Mouse (Mus musculus) embryonic facial prominence, embryonic 13.5 days (tissue): ENCODE results near the gene Wdr78. TPM values are rescaled to one million over a fixed set of nuclear protein-coding genes. Genes with fewer than 3 reads are reported as not detected.

Experiments
- ATAC-seq: fragments of 200-750 bp; cut with Nextera tagmentation; 2 replicates; pipeline ENCODE4 v1.8.0; 2017; ENCODE audit warnings: low read depth; ENCODE audit not compliant: insufficient number of reproducible peaks, insufficient read depth, low FRiP score, low TSS enrichment
- H3K27ac ChIP-seq: fragments of 300-500 bp; sonication (generic); 2 replicates; pipeline ENCODE4 v1.5.1; 2015; ENCODE audit warnings: moderate library complexity, mild to moderate bottlenecking, inconsistent platforms
- H3K27me3 ChIP-seq: fragments of 300-500 bp; sonication (generic); 2 replicates; pipeline ENCODE4 v1.6.1; 2015; ENCODE audit warnings: mild to moderate bottlenecking, inconsistent platforms
- H3K36me3 ChIP-seq: fragments of 300-500 bp; sonication (generic); 2 replicates; pipeline ENCODE4 v1.6.1; 2015; ENCODE audit warnings: mild to moderate bottlenecking, inconsistent platforms
- H3K4me1 ChIP-seq: fragments of 300-500 bp; sonication (generic); 2 replicates; pipeline ENCODE4 v1.6.1; 2015; ENCODE audit warnings: inconsistent platforms
- H3K4me2 ChIP-seq: fragments of 300-500 bp; sonication (generic); 2 replicates; pipeline ENCODE4 v1.6.1; 2015; ENCODE audit warnings: moderate library complexity, mild to moderate bottlenecking, inconsistent platforms
- H3K4me3 ChIP-seq: fragments of 300-500 bp; sonication (generic); 2 replicates; pipeline ENCODE4 v1.5.1; 2015; ENCODE audit warnings: mild to moderate bottlenecking, inconsistent platforms
- H3K9ac ChIP-seq: fragments of 300-500 bp; sonication (generic); 2 replicates; pipeline ENCODE4 v1.6.1; 2015; ENCODE audit warnings: mild to moderate bottlenecking, inconsistent platforms
- H3K9me3 ChIP-seq: fragments of 300-500 bp; sonication (generic); 2 replicates; pipeline ENCODE4 v1.6.1; 2016; ENCODE audit warnings: inconsistent platforms
- WGBS: fragments of 180-500 bp; shearing (Covaris S2); methylation state at CpG from one replicate; pipeline ENCODE4 v1.1.7; 2015; ENCODE audit warnings: mixed read lengths; 5-methylcytosine and 5-hydroxymethylcytosine counted together
- polyA plus RNA-seq: library from polyadenylated mRNA; unstranded; fragments of >200 nt; fragmentation: Nextera tagmentation; extraction: Ambion mirVana; gene quantifications from 2 replicates; pipeline ENCODE4 v1.2.1, GENCODE M21; 2015

The Wdr78 gene
- polyA plus RNA-seq, 1 experiment from 2014 or later = 4.5 TPM

DNA sequence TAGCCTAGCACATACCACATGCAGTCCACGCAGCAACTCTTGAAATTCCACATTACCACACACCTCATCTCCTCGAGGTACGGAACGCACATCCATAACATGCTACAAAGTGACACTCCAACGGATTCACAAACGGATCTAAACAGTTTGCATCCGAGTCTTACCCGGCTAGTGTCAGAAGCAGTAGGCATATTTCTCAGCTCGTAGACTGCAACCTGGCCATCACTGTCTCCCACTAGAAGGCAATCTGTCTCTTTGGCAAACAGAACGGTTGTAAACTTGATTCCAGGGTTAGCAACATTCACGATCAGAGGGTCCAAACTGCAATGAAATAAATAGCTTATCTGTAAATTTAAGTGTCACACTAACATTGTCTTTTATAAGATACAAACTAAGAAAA is 66.3 kb downstream of the Wdr78 start:
- WGBS = 89% methylated on average over 11 of the region's 11 CpGs
- Histone ChIP-seq H3K4me2 (no peak overlapping the region), H3K36me3 (no peaks in the 10 kb centered on the region), H3K4me1 (no peaks in the 10 kb centered on the region), H3K9me3 (0 out of 2 replicates have a peak, but pooled peaks cover 4% of the 10 kb centered on the region), H3K4me3 (no peak overlapping the region), H3K27me3 (no peaks in the 10 kb centered on the region), H3K27ac (no peak overlapping the region), H3K9ac (no peak overlapping the region)
- no peak for ATAC-seq

DNA sequence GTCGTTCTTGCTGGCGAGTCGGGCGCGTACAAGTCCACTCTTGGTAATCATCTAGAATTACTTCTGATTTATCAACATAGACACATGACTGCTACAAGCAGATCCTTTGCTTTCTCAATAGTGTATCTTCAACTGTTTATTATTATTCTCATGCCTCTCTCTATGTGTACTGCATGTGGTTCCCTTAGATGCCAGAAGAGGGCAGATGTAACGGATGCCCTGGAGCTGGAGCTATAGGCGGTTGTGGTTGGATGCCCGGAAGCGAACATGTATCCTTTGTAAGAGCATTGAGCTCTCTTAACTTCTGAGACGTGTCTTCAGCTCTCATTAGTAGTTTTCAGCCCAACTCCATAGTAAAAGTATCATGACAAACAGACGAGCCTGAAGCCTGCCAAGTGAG is 71.4 kb downstream of the Wdr78 start:
- WGBS = 92% methylated on average over 11 of the region's 11 CpGs
- H3K9me3 ChIP-seq = no peaks in the 10 kb centered on the region
- H3K4me3 ChIP-seq = no peak overlapping the region

DNA sequence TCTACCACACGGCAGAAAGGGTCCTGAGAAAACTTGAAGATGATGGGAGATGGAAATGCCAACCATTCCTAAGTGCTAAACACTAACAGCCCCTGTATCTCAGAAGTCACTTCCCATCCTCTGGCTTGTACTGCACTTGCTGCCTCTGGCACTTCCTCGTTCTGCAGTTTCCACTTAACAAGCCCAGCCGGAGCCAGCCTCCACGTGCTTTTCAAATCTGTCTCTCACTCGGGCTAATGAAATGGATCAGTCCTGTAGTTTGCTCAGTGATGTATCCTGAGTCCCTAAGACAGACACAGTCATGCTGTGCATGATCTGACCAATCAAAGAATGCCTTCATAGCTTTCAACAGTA is 74.5 kb downstream of the Wdr78 start:
- Histone ChIP-seq H3K4me1 (no peaks in the 10 kb centered on the region), H3K27me3 (no peaks in the 10 kb centered on the region), H3K27ac (no peak overlapping the region), H3K9me3 (no peaks in the 10 kb centered on the region), H3K9ac (no peak overlapping the region), H3K4me2 (no peak overlapping the region), H3K36me3 (0 out of 2 replicates have a peak, but pooled peaks cover 5% of the 10 kb centered on the region), H3K4me3 (no peak overlapping the region)
- 35% methylated on average over 5 of the region's 5 CpGs for WGBS
- no peak for ATAC-seq

More for the DNA sequence above, 71.4 kb downstream of the Wdr78 start:
- ATAC-seq = no peak
- no peak overlapping the region for H3K27ac ChIP-seq
- no peaks in the 10 kb centered on the region for H3K27me3 ChIP-seq
- no peaks in the 10 kb centered on the region for H3K4me1 ChIP-seq
- H3K4me2 ChIP-seq = no peak overlapping the region
- H3K36me3 ChIP-seq = 0 out of 2 replicates have a peak, but pooled peaks cover 5% of the 10 kb centered on the region
- no peak overlapping the region for H3K9ac ChIP-seq

DNA sequence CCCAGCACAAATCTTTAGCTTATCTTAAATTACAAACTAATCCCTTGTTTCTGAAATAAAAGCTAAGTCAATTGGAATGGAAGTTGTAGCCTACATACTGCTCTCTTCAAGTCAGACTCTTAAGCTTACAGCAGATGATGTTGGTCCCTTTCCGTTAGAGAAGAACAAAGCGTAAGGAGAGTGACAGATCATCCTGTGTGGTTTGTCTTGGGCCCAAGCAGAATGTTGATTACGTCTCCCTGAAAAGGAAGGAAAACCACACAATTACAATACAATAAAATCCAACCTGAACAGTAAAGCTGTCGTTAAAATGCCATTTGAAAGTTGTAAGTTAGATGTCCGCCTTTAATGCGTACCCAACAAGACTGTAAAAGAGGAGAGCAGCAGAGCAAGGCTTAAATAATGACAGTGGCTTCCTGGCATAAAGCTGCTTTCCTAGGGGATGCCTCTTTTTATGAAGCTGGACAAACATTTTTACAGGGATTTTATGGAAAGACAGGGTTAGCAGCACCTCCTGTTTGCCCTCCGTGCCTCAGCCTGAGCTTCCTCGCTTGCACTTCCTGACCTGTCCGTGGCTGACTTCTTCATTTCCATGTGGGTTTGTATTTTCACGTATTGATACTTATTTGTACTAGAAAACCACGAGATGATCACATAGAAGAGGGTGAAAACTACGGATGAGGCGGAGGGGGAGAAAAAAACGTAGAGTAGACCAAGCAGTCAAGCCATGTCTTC is 75.1 kb downstream of the Wdr78 start:
- Histone ChIP-seq H3K4me2 (no peak overlapping the region), H3K9ac (no peak overlapping the region), H3K4me3 (no peak overlapping the region), H3K9me3 (no peaks in the 10 kb centered on the region), H3K27me3 (no peaks in the 10 kb centered on the region), H3K27ac (no peak overlapping the region), H3K36me3 (0 out of 2 replicates have a peak, but pooled peaks cover 5% of the 10 kb centered on the region), H3K4me1 (no peaks in the 10 kb centered on the region)
- WGBS = 78% methylated on average over 14 of the region's 14 CpGs
- no peak for ATAC-seq

DNA sequence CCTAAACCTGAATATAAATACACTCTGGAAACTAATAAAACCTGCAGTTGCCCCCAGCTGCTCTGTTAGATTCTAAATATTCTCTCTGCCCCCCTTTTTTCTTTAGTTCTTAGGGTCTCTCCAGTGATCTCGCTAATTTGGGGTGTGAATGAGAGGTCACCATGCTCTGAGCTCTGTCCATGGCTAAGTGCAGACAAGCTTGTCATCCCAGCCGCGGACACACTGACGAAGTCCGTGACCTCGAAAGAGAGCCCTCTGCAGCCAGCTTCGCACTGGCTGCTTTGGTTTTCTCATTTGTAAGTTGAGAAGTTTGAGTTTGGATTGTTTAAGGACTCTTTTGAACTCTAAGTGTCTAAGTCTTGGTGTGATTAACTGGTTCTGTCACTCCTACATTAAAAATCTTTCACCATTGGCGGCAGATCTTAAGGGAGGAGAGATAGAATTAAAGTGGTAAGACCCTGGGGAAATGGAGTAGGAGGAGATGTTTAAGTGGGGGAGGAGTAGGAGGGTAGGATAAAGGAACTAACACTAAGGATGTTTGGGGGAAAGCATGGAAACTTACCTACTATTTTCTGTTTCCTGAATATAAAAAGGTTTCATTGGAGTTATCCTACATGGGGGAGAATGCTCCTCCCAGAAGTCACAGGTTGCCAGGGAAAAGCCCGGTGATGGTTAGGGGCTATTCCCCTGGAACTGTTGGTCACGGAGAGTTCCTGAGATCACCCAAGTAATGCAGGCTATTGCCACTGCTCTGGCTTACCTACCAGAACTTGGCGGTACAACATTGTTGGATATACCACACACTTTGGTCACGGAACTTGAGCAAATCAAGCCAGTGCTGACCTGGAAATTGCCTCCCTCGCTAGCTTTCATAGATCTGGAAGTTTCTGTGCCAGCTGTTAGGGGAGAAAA is 85.9 kb downstream of the Wdr78 start:
- Histone ChIP-seq H3K4me3 (no peak overlapping the region), H3K4me1 (no peaks in the 10 kb centered on the region), H3K27me3 (no peaks in the 10 kb centered on the region), H3K9ac (no peak overlapping the region), H3K4me2 (no peak overlapping the region), H3K27ac (no peak overlapping the region), H3K36me3 (no peaks in the 10 kb centered on the region), H3K9me3 (no peaks in the 10 kb centered on the region)
- WGBS = 70% methylated on average over 13 of the region's 13 CpGs
- no peak for ATAC-seq

DNA sequence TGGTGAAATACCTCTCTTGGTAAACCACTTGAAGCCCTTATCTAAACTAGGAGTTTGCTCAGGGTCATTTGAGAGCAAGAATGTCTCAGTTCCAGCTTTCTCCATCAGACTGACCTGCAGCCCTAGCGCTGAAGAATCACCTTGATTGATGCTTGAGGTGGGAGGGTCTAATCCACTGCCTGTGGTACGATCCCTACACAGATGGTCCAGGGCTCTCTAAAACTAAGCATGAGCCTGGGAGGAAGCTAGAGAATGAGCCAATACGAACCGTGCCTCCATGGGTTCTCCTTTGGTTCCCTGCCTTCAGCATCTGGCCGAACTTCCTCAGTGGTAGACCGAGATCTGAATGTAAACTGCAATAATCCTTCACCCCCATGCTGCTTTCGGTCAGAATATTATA is 86.6 kb downstream of the Wdr78 start:
- no peak for ATAC-seq
- no peak overlapping the region for H3K9ac ChIP-seq
- no peak overlapping the region for H3K4me2 ChIP-seq
- WGBS = 82% methylated on average over 7 of the region's 7 CpGs
- H3K9me3 ChIP-seq = no peaks in the 10 kb centered on the region
- H3K27ac ChIP-seq = no peak overlapping the region
- no peaks in the 10 kb centered on the region for H3K27me3 ChIP-seq
- H3K4me1 ChIP-seq = no peaks in the 10 kb centered on the region
- H3K36me3 ChIP-seq = no peaks in the 10 kb centered on the region
- H3K4me3 ChIP-seq = no peak overlapping the region

DNA sequence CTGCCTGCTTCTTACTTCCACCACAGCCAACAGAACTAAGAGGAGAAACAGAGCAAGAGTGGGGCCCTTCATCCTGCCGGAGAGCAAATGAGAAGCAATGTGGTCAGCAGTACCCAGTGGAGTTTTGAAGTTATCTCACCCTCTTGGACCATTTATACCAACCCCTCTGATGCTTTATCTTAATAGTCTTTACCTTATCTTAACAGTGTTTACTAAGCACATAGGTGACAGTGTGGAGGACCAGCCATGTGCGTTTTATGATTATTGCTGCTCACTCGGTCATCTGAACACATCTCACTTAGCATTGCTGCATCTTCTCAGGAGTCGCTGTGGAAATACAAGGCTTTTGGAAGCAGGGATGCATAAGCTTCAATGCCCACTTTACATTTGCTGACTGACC is 87.7 kb downstream of the Wdr78 start, which contains the start of gene Insl5:
Gene Insl5, minus strand, starts transcription at position 222 of the 400 bp plus-strand sequence.
- no peak within 1 kb of the TSS for H3K27ac ChIP-seq
- no peak within 1 kb of the TSS for H3K9ac ChIP-seq
- no peaks in the 10 kb centered on the region for H3K27me3 ChIP-seq
- no peaks in the 10 kb centered on the region for H3K4me1 ChIP-seq
- H3K4me2 ChIP-seq = no peak within 1 kb of the TSS
- no peaks in the 10 kb centered on the region for H3K36me3 ChIP-seq
- H3K9me3 ChIP-seq = no peaks in the 10 kb centered on the region
- no peak within 1 kb of the TSS for H3K4me3 ChIP-seq
- no peak for ATAC-seq
- 91% methylated on average over 4 of the region's 4 CpGs for WGBS

DNA sequence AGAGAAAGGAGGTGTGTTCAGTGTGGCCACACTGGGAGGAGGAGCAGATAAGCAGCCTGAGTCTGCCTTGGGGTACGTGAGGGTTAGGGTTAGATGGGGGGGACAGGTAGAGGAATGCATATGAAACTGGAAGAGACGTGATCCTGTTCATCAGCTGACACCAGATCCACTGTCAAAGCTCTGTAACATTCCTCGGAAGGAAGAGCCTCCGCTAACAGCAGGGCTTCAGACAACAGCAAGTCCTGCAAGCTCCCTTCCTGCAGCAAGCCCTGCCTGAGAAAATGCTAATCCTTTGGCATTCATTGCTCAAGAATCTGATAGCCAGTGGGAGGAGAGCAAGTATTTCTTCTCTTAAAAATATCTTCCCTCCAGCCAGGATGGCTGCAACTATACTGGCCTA is 100.9 kb downstream of the Wdr78 start:
- Histone ChIP-seq H3K27me3 (no peaks in the 10 kb centered on the region), H3K27ac (peak overlapping the region; percentile 48; the same call in 1 of the 2 replicates), H3K4me3 (no peak overlapping the region), H3K36me3 (no peaks in the 10 kb centered on the region), H3K4me2 (peak overlapping the region; percentile 39), H3K4me1 (peaks cover 21% of the 10 kb centered on the region), H3K9ac (peak overlapping the region; percentile 44; the same call in 1 of the 2 replicates), H3K9me3 (no peaks in the 10 kb centered on the region)
- ATAC-seq = no peak
- WGBS = 10% methylated on average over 4 of the region's 4 CpGs

DNA sequence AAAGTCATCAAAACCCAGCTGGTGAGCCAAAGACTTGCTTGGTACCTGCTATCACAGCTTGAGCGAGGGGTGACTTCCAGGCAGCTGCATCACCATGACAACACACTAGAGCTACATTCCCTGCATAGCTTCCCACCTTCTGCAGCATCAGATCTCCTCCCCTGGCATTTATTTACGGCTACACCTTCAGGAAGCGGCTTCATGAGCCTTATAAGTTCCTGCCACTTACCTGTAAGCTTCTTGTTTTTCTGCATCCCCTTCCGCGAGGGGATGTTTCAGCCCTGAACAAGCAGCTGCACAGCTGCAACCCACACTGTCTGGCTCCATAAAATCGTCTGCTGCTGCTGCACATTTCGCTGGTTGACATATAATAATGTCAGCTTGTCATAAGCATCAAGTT is 102.5 kb downstream of the Wdr78 start:
- no peak for ATAC-seq
- Histone ChIP-seq H3K27me3 (no peaks in the 10 kb centered on the region), H3K4me1 (peaks cover 35% of the 10 kb centered on the region), H3K9me3 (no peaks in the 10 kb centered on the region), H3K9ac (no peak overlapping the region; the same call in 1 of the 2 replicates), H3K27ac (no peak overlapping the region), H3K4me2 (no peak overlapping the region), H3K4me3 (no peak overlapping the region), H3K36me3 (no peaks in the 10 kb centered on the region)
- 28% methylated on average over 7 of the region's 7 CpGs for WGBS

DNA sequence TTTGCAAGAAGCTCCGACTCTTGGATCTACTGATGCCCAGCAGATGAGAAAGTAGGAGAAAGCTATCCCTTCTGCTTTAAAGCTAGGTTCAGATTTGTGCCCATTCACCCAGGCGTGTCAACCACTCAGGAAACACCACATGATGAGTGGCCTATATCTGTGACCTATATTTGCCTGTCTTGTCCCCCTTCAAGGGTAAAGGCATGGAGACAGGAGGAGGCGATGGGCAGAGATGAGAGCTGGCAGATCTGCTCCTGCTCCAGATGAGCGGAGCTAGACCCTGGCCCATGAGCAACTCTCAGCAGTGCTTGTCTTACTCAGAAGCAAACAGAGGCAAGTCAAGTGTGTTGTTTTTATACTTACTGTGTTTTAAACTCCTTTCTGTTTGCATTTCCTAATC is 103.6 kb downstream of the Wdr78 start:
- no peak overlapping the region for H3K4me3 ChIP-seq
- H3K9ac ChIP-seq = no peak overlapping the region
- H3K27me3 ChIP-seq = no peaks in the 10 kb centered on the region
- no peaks in the 10 kb centered on the region for H3K9me3 ChIP-seq
- ATAC-seq = no peak
- no peaks in the 10 kb centered on the region for H3K36me3 ChIP-seq
- peaks cover 43% of the 10 kb centered on the region for H3K4me1 ChIP-seq
- 90% methylated on average over 4 of the region's 4 CpGs for WGBS
- no peak overlapping the region for H3K4me2 ChIP-seq
- H3K27ac ChIP-seq = no peak overlapping the region

DNA sequence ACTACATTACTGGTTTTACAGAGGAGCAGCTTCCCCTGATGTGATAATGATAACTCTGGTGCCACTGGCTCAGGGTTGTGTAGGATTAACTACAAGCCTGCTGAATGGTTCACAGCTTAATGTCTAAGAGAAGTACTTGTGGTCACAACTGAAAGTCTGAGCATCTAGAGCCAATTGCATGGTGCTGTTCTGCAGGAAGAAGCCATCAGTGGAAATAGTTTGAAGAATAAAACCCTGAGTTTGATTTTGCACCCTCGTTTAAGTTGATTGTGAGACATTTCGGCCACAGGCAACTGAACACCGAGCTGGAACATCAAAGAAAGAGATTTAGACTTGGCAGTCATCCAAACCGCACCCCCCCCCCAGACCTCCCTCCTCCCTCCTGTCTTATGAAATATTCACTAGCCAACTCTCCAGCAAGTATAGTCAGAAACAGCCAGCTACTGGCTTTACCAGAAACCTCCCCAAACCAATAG is 107.4 kb downstream of the Wdr78 start:
- Histone ChIP-seq H3K27ac (peak overlapping the region; percentile 63; the same call in 1 of the 2 replicates), H3K4me1 (peaks cover 33% of the 10 kb centered on the region), H3K9ac (no peak overlapping the region), H3K27me3 (no peaks in the 10 kb centered on the region), H3K9me3 (no peaks in the 10 kb centered on the region), H3K4me3 (no peak overlapping the region), H3K36me3 (no peaks in the 10 kb centered on the region), H3K4me2 (no peak overlapping the region)
- WGBS = 17% methylated on average over 4 of the region's 4 CpGs
- ATAC-seq = no peak
